Mouse (Mus musculus) hindbrain, embryonic 12.5 days (tissue): ENCODE data around the gene Slco3a1. TPM values are rescaled to one million over a fixed set of nuclear protein-coding genes. Genes with fewer than 3 reads are reported as not detected.

Experiments
- ATAC-seq: fragments of 200-750 bp; cut with Nextera tagmentation; 2 replicates; pipeline ENCODE4 v1.8.0; 2017; ENCODE audit warnings: moderate TSS enrichment; ENCODE audit not compliant: low FRiP score
- H3K27ac ChIP-seq: fragments of 300-500 bp; sonication (generic); 2 replicates; pipeline ENCODE4 v1.5.1; 2016; ENCODE audit warnings: mild to moderate bottlenecking
- H3K27me3 ChIP-seq: fragments of 300-500 bp; sonication (generic); 2 replicates; pipeline ENCODE4 v1.6.1; 2016; ENCODE audit warnings: mild to moderate bottlenecking
- H3K36me3 ChIP-seq: fragments of 300-500 bp; sonication (generic); 2 replicates; pipeline ENCODE4 v1.6.1; 2016; ENCODE audit warnings: mild to moderate bottlenecking
- H3K4me1 ChIP-seq: fragments of 300-500 bp; sonication (generic); 2 replicates; pipeline ENCODE4 v1.6.1; 2016
- H3K4me2 ChIP-seq: fragments of 300-500 bp; sonication (generic); replicated peaks from 2 replicates; pipeline ENCODE4 v1.6.1; 2016; ENCODE audit warnings: mild to moderate bottlenecking
- H3K4me3 ChIP-seq: fragments of 300-500 bp; sonication (generic); 2 replicates; pipeline ENCODE4 v1.5.1; 2016; ENCODE audit warnings: mild to moderate bottlenecking
- H3K9ac ChIP-seq: fragments of 300-500 bp; sonication (generic); 2 replicates; pipeline ENCODE4 v1.6.1; 2016; ENCODE audit warnings: mild to moderate bottlenecking, moderate library complexity
- H3K9me3 ChIP-seq: fragments of 300-500 bp; sonication (generic); replicated peaks from 2 replicates; pipeline ENCODE4 v1.6.1; 2016; ENCODE audit warnings: mild to moderate bottlenecking
- WGBS: fragments of 180-500 bp; shearing (Covaris S2); methylation state at CpG from one replicate; pipeline ENCODE4 v1.1.7; 2016; 5-methylcytosine and 5-hydroxymethylcytosine counted together
- polyA plus RNA-seq: library from polyadenylated mRNA; unstranded; fragments of >200 nt; fragmentation: Nextera tagmentation; extraction: Ambion mirVana; gene quantifications from 2 replicates; pipeline ENCODE4 v1.2.1, GENCODE M21; 2016

The Slco3a1 gene
- polyA plus RNA-seq, 1 experiment from 2014 or later, result 16.4 TPM

DNA sequence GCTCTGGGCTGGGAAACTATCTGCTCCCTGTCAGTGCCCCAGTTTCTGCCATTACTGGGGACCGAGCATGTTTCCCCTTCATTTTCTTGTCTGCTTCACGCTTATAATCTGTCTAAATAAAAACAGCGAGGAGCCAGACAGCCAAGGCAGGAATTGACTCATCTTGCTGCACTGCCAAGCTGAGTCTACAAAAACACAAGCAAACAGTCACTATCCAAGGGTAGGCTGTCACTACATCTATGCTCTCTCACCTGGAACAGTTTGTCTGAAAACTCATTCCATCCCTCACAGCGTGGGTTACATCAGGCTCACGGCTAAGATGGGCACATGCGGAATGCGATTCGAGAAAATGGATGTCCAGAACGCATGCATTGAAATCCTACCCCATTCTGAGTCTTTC lies 207.6 kb downstream of the Slco3a1 start:
- Histone ChIP-seq H3K4me3 (no peak overlapping the region), H3K36me3 (no peaks in the 10 kb centered on the region), H3K4me1 (peaks cover 18% of the 10 kb centered on the region), H3K27ac (no peak overlapping the region), H3K9me3 (no peaks in the 10 kb centered on the region), H3K27me3 (no peaks in the 10 kb centered on the region), H3K4me2 (no peak overlapping the region), H3K9ac (no peak overlapping the region)
- no peak for ATAC-seq
- WGBS, result 80% methylated on average over 9 of the region's 9 CpGs

DNA sequence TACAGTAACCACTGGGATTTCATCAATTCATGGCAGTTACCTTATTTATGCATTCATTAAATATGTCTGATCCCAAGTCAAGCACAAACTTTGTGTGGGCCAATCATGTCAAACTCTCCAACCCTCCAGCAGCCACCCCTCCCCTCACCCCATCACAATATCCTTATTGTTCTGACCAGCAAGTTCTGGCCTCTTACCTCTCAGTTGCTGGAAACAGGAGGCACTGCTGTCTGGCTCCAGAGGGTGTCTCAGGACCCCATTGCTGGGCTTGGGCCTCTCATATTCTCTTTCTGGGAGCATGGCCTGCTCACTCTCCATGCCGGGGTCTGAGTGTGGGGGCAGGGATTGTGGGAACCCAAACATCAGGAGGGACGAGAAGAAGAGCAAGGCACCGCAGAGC lies 208.1 kb downstream of the Slco3a1 start:
- Histone ChIP-seq H3K9ac (no peak overlapping the region), H3K4me2 (no peak overlapping the region), H3K4me1 (peaks cover 18% of the 10 kb centered on the region), H3K36me3 (no peaks in the 10 kb centered on the region), H3K27ac (no peak overlapping the region), H3K4me3 (no peak overlapping the region), H3K9me3 (no peaks in the 10 kb centered on the region), H3K27me3 (no peaks in the 10 kb centered on the region)
- ATAC-seq, result peak; percentile 46; the same call in 1 of the 2 replicates
- 48% methylated on average over 3 of the region's 3 CpGs for WGBS

DNA sequence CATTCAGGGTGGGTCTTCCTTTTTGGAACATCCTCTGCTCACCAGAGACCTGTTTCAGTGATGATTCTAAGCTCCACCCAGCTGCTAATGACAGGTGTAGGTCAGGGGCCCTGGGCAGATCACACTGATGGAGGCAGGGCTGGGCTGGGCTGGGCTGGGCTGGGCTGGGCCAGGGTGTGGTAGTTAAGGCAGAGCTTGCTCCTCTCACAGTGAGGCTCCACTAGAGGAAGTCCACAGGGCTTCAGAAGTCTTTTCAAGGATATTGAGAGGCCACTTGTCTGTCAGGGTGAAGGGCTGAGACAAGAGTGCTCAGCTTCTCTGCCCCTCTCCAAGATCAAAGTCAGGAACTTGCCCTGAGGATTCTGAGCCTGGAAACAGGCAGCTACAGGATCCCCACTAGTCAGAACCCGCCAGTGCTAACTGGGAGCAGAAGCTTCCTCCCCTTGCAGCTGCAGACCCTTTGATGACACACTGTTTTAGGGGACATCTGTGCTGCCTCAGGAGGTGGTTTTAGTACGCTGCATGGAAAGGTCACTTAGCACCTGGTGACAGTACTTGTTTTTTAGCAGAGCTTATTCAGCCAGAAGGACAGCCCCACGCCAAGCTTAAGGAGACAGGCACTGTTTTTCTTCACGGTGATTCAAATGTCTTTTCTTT lies 213.3 kb downstream of the Slco3a1 start:
- no peak overlapping the region for H3K4me2 ChIP-seq
- WGBS, result 45% methylated on average over 4 of the region's 4 CpGs
- no peak overlapping the region for H3K9ac ChIP-seq
- no peak for ATAC-seq
- H3K27ac ChIP-seq, result no peak overlapping the region
- H3K9me3 ChIP-seq, result no peaks in the 10 kb centered on the region
- H3K4me3 ChIP-seq, result no peak overlapping the region
- peaks cover under 1% of the 10 kb centered on the region; the same call in 1 of the 2 replicates for H3K4me1 ChIP-seq
- 0 out of 2 replicates have a peak, but pooled peaks cover 2% of the 10 kb centered on the region for H3K27me3 ChIP-seq
- H3K36me3 ChIP-seq, result no peaks in the 10 kb centered on the region

DNA sequence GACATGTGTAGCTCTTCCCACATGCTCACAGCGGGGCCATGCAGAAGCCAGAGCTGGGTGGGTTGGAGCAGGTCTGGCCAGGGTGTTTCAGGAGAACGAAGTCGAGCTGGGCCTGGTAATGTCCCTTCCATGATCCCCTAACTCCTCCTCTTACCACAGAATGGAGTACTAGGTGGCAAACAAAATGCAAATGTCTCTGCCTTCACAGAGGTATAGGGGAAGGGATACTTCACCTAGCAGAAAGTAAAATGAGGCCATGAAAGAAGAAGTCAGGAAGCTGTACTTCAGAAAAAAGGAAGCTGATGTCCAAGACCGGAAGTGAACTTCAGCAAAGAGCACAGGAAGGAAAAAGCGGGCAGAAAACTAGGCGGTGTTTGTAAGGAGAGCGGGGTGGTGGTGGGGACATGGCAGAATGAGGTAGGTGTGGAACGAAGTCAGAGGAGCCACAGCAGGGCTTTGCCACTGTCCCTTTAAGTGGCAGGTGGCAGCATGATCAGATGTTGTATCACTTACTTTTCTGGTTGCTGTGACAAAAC lies 214.1 kb downstream of the Slco3a1 start:
- Histone ChIP-seq H3K27ac (no peak overlapping the region), H3K4me3 (no peak overlapping the region), H3K9ac (no peak overlapping the region), H3K9me3 (no peaks in the 10 kb centered on the region), H3K4me2 (no peak overlapping the region), H3K4me1 (no peaks in the 10 kb centered on the region; the same call in 1 of the 2 replicates), H3K27me3 (0 out of 2 replicates have a peak, but pooled peaks cover 2% of the 10 kb centered on the region), H3K36me3 (no peaks in the 10 kb centered on the region)
- no peak for ATAC-seq
- WGBS, result 90% methylated on average over 8 of the region's 8 CpGs

- 0 out of 2 replicates have a peak, but pooled peaks cover 2% of the 10 kb centered on the region for H3K27me3 ChIP-seq
- 83% methylated on average over 6 of the region's 6 CpGs for WGBS
Measured at GRCm38 (mm10) chr7:74337677-74338420, 216.7 kb downstream of the Slco3a1 start.

GRCm38 (mm10) chr7:74332323-74332722 lies 222.3 kb downstream of the Slco3a1 start:
- Histone ChIP-seq H3K27ac (no peak overlapping the region), H3K36me3 (no peaks in the 10 kb centered on the region), H3K4me2 (no peak overlapping the region), H3K9ac (no peak overlapping the region), H3K9me3 (no peaks in the 10 kb centered on the region), H3K4me3 (no peak overlapping the region), H3K27me3 (0 out of 2 replicates have a peak, but pooled peaks cover 2% of the 10 kb centered on the region), H3K4me1 (peaks cover 10% of the 10 kb centered on the region)
- 81% methylated on average over 3 of the region's 3 CpGs for WGBS
- ATAC-seq, result no peak

More at GRCm38 (mm10) chr7:74337677-74338420, 216.7 kb downstream of the Slco3a1 start:
- H3K36me3 ChIP-seq, result no peaks in the 10 kb centered on the region
- H3K9me3 ChIP-seq, result no peaks in the 10 kb centered on the region
- ATAC-seq, result no peak
- H3K9ac ChIP-seq, result no peak overlapping the region
- no peaks in the 10 kb centered on the region; the same call in 1 of the 2 replicates for H3K4me1 ChIP-seq
- no peak overlapping the region for H3K4me2 ChIP-seq
- H3K27ac ChIP-seq, result no peak overlapping the region
- no peak overlapping the region for H3K4me3 ChIP-seq

- H3K27ac ChIP-seq, result no peak overlapping the region
- 60% methylated on average over 7 of the region's 7 CpGs for WGBS
Measured at GRCm38 (mm10) chr7:74330858-74331726, 223.5 kb downstream of the Slco3a1 start.

DNA sequence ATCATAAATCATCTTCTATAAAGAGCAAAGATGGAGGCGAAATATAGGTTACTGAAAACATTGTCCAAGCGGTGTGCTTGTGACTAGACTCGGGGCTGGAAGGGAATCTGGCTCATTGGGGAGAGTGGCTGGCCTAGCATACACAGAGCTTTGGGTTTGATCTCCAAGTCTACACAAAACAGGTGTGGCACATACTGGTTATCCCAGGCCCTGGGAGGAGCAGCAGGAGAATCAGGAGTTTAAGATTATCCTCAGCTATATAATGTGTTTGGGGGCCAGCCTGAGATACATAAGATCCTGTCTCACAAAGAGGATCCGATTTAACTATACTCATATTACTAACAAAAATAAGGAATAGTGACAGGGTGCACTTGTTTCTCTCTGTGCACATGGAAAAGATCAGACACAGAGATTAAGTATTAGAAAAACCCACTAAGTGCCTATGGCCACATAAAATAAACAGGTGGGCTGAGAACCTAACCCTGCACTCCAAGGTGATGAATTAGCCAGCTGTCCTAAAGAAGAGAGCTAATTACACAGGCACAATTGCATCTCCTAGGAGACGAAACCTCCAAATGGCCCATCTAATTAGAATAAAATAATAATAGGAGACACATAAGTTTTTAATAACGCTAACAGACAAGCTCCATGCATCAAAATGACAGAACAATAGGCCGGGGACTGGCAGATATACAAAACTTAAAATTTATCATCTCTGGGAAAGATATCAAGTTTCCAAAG lies 224.3 kb downstream of the Slco3a1 start:
- 60% methylated on average over 7 of the region's 7 CpGs for WGBS
- H3K27ac ChIP-seq, result no peak overlapping the region
- peaks cover 13% of the 10 kb centered on the region for H3K4me1 ChIP-seq
- no peak overlapping the region for H3K4me3 ChIP-seq
- H3K9me3 ChIP-seq, result no peaks in the 10 kb centered on the region
- ATAC-seq, result peak; percentile 58
- no peak overlapping the region for H3K4me2 ChIP-seq
- no peaks in the 10 kb centered on the region for H3K36me3 ChIP-seq
- H3K9ac ChIP-seq, result no peak overlapping the region
- no peaks in the 10 kb centered on the region for H3K27me3 ChIP-seq

More at GRCm38 (mm10) chr7:74330858-74331726, 223.5 kb downstream of the Slco3a1 start:
- Histone ChIP-seq H3K27me3 (no peaks in the 10 kb centered on the region), H3K4me1 (peaks cover 10% of the 10 kb centered on the region), H3K36me3 (no peaks in the 10 kb centered on the region), H3K9me3 (no peaks in the 10 kb centered on the region), H3K4me3 (no peak overlapping the region), H3K4me2 (no peak overlapping the region), H3K9ac (no peak overlapping the region)
- 0 out of 2 replicates have a peak, but pooled peaks have one; percentile 8 for ATAC-seq

GRCm38 (mm10) chr7:74329004-74329403 lies 225.6 kb downstream of the Slco3a1 start:
- H3K9ac ChIP-seq, result no peak overlapping the region
- H3K4me2 ChIP-seq, result no peak overlapping the region
- H3K36me3 ChIP-seq, result no peaks in the 10 kb centered on the region
- ATAC-seq, result no peak
- H3K9me3 ChIP-seq, result no peaks in the 10 kb centered on the region
- H3K27ac ChIP-seq, result no peak overlapping the region
- H3K4me1 ChIP-seq, result peaks cover 25% of the 10 kb centered on the region
- no peaks in the 10 kb centered on the region for H3K27me3 ChIP-seq
- WGBS, result 74% methylated on average over 1 of the region's 1 CpGs
- no peak overlapping the region for H3K4me3 ChIP-seq

DNA sequence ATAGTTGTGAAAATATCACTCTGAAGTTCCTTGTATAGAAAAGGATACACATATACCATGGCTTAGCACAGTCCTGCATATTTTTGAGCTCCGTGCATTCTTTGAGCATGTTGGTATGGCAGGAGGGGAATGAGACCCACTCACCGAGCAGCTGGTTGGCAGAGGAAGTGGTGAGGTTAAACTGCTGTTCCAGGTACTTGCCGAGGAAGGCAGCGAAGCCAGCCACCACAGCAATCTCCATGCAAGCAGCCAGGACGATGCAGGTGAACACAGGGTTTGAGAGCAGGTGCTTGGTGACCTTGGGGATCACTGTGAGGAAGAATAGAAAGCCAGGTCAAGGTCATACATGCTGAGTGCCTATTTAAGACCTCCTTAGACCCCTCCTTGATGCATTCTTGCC lies 226.9 kb downstream of the Slco3a1 start:
- Histone ChIP-seq H3K4me1 (peaks cover 37% of the 10 kb centered on the region), H3K27ac (no peak overlapping the region), H3K9me3 (no peaks in the 10 kb centered on the region), H3K4me3 (no peak overlapping the region), H3K27me3 (no peaks in the 10 kb centered on the region), H3K36me3 (no peaks in the 10 kb centered on the region), H3K9ac (no peak overlapping the region), H3K4me2 (no peak overlapping the region)
- WGBS, result 88% methylated on average over 5 of the region's 5 CpGs
- no peak for ATAC-seq

- H3K4me1 ChIP-seq, result peaks cover 32% of the 10 kb centered on the region
- ATAC-seq, result peak; percentile 87
- no peaks in the 10 kb centered on the region for H3K27me3 ChIP-seq
- WGBS, result 45% methylated on average over 8 of the region's 8 CpGs
- H3K4me2 ChIP-seq, result no peak overlapping the region
- no peak overlapping the region for H3K9ac ChIP-seq
- H3K27ac ChIP-seq, result peak overlapping the region; percentile 55; the same call in 1 of the 2 replicates
- no peaks in the 10 kb centered on the region for H3K9me3 ChIP-seq
- no peaks in the 10 kb centered on the region for H3K36me3 ChIP-seq
- no peak overlapping the region for H3K4me3 ChIP-seq
Measured at GRCm38 (mm10) chr7:74325052-74325451, 229.5 kb downstream of the Slco3a1 start.
